Mouse (Mus musculus) adrenal gland, adult 2 months (tissue): ENCODE measurements around the gene Gm17067. TPM values are rescaled to one million over a fixed set of nuclear protein-coding genes. Genes with fewer than 3 reads are reported as not detected.
"Not testable (repeated sequence)": the region's sequence is repeated elsewhere in the genome, so short reads cannot be mapped to it uniquely, and the experiment has no call there.

Experiments used
- DNase-seq: peaks from one replicate; pipeline ENCODE4 v3.0.0; 2021
- long read RNA-seq: library from polyadenylated mRNA; stranded (forward); transcript quantifications from one replicate; pipeline ENCODE4 v2.0.0, GENCODE M21; 2021
- polyA plus RNA-seq: library from polyadenylated mRNA; depleted of rRNA; stranded (reverse); fragments of >200 nt; gene quantifications from 2 replicates; pipeline ENCODE4 v1.2.3, GENCODE M21; 2012; rRNA removed
- total RNA-seq, 2 experiments: library from RNA; stranded (reverse); gene quantifications; 2 replicates each; pipeline ENCODE4 v1.2.3; 2021

The Gm17067 gene
- total RNA-seq (under 1 TPM; 0.17 to 0.26 TPM), polyA plus RNA-seq (not detected in 2 replicates)
- long read RNA-seq, result 0 reads

DNA sequence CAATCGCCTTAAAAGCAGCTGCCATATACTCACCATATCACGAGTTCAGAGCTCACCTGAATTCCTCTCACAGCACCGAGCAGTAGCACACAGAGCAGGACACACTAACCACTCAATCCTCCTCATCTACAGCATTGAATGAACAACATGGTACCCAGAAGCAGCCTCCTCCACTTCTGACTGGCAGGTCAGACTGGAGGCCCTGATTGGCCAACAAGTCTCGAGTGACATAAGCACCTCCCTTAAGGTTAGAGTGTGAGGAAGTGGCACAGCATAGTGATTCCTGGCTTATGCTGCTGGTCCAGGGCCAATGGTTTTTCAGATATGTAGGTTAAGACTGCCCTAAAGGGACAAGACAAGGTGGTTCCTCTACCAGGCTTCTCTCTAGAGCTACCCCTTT lies at the start of gene Gm17067:
TSS of gene Gm17067 (minus strand) at position 101 of the 400 bp plus-strand sequence.
- DNase-seq, result not testable (repeated sequence)

DNA sequence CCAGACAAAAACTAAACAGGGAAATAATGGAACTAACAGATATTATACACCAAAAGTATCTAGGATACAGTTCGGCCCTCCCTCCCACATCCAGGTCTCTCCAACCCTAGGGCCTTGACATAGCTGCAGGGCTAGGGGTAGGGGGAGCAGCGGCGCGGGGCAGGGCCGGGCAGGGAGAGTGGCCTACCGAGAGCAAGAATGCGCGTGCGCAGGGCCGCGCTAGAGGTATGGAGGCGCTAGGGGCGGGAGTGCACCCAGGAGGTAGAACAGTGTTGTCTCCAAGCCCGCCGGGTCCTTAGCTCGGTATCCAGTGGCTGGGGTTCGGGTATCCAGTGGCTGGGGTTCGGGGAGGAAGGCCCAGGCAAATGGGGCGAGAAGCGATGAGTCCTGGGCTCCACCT lies 23.0 kb upstream of the Gm17067 start:
- DNase-seq, result no peak

DNA sequence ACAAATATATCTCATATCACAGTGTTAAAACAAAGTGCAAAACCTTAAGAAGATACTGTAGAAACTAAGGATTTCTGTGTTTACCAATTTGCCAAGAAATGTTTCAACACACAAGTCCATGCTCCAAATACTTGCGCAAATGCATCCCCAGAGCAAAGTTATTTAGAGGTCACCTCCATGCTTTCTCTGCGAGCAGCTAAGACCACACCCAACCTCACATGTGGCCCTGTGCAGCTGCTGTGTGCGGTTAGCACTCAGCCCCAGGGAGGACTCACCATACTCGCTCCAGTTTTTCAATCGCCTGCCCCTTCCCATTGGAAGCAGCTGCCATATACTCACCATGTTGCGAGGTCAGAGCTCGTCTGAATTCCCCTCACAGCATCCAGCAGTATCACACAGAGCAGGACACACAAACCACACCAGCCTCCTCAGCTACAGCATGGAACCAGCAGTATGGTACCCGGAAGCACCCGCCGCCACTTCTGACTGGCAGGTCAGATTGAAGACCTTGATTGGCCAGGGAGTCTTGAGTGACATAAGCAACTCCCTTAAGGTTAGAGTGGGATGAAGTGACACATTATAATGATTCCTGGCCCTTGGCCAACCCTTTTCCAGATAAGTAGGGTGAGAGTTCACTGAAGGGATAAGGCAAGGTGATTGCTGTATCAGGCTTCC lies 11.9 kb upstream of the Gm17067 start:
- DNase-seq, result no peak

DNA sequence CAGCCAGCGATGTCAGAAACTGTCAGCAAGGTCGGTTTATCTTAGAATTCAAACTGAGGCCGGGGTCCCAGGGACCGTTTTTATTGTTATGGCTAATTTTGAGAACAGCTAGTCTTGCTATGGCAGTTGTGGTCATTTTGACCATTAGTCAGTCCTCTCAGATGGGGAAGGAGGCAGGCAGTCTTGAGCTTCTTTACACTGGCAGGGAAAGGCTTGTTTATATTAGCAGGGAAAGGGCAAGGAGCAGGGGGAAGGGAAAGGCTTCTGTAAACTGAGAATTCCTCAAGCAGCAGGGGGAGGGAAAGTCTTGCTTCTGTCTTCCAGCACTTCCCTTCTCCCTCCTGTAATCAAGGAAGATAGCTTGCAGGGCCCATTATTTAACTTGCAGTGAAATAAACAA lies 33.6 kb downstream of the Gm17067 start:
- DNase-seq, result not testable (repeated sequence)

DNA sequence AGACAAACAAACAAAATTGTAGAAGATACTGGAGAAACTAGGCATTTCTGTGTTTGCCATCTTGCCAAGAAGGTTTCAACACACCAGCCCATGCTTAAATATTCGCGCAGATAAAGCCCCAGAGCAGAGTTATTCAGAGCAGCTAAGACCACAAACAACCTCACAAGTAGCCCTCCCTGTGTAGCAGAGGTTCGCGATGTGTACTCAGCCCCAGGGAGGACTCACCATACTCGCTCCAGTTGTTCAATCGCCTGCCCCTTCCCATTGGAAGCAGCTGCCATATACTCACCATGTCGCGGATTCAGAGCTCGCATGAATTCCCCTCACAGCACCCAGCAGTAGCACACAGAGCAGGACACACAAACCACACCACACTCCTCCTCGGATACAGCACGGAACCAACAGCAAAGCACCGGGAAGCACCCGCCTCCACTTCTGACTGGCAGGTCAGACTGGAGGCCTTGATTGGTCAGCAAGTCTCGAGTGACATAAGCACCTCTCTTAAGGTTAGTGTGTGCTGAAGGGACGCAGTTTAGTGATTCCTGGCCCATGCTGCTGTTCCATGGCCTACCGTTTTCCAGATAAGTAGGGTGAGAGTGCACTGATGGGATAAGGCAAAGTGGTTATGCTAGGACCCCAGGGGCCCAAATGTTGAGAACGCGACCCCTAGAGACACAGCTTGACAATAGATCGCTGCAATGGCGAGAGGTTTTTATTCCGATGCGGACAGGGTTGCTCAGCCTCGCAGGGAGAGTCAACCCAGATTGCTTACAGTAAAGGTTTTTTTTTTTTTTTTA lies 34.3 kb downstream of the Gm17067 start, which contains the start of gene Zfp975:
TSS of gene Zfp975 (minus strand) at position 381 of the 797 bp plus-strand sequence.
- DNase-seq, result peak; percentile 93

DNA sequence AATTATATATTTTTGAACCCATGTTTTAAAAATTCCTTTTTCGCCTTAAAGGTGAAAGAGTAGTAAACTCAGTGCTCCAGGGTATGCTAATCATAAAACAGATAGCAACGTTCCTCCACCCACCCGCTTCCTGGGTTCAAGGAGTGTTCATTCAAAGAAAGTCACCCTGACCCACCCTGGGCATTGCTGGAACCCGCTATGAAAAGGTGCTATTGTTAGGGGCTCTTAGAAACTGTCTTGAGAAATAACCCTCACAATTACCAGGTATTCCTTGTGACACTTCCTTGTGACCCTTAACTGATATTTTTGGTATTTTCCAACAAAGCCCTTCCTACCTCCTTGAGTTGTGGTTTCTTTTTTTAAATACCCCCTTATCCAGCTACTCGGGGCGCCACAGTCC lies 46.7 kb downstream of the Gm17067 start:
- not testable (repeated sequence) for DNase-seq

DNA sequence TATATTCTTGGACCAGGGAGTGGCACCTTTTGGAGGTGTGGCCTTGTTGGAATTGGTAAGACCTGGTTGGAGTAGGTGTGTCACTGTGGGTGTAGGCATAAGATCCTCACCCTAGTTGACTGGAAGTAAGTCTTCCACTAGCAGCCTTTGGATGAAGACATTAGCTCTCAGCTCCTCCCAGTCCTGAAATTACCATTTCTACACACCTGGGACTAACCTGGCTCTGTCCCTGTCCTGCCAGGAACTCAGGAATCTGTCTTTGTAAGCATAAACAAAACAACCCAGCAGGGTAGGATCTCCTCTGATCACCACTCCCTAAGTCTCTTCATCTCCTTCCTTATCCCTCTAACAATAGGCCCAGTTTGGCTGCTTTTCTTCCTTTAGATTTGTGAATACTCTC lies 47.2 kb downstream of the Gm17067 start:
- DNase-seq, result not testable (repeated sequence)

DNA sequence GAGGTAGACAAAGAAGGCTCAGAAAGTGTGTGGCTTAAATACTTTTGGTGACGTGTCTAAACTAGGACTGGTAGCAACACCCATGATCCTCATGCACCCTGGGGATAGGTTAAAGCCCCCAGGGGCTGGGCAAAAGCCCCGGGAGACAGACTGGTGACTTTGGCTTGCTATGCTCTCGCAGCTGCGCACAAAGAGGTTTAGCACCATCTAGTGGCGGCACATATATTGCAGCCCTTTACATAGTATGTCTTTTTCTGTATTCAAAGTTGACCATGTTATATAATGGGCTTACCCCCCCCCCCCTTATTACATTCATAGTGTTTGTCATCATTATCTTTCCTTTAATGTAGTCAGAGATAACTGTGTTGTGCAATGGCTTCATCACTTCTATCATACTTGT lies 66.7 kb downstream of the Gm17067 start:
- not testable (repeated sequence) for DNase-seq

Other genes starting within 250 kb of the Gm17067 start
- 10 to 100 TPM; 11.0 to 12.6 TPM for gene Zfp141, start 221.3 kb downstream of the Gm17067 start, total RNA-seq
- 1.6 and 2.3 TPM in 2 replicates for gene Zfp141, start 221.3 kb downstream of the Gm17067 start, polyA plus RNA-seq
- gene Gm21028, start 148.4 kb downstream of the Gm17067 start, total RNA-seq, result not detected
- not detected in 2 replicates for gene Gm21028, start 148.4 kb downstream of the Gm17067 start, polyA plus RNA-seq
- 1 to 10 TPM in 1 of 2 experiments, under 1 TPM in 1; 0.78 to 1.9 TPM for gene Zfp977, start 134.5 kb downstream of the Gm17067 start, total RNA-seq
- gene Zfp977, start 134.5 kb downstream of the Gm17067 start, polyA plus RNA-seq, result not detected in 2 replicates
- gene Zfp976, start 84.4 kb downstream of the Gm17067 start, total RNA-seq, result 1 to 10 TPM; 4.1 to 5.6 TPM
- gene Zfp976, start 84.4 kb downstream of the Gm17067 start, polyA plus RNA-seq, result 0.03 and 0.04 TPM in 2 replicates
- gene Zfp975, start 34.3 kb downstream of the Gm17067 start, total RNA-seq, result 1 to 10 TPM; 4.4 to 4.7 TPM
- gene Zfp975, start 34.3 kb downstream of the Gm17067 start, polyA plus RNA-seq, result 0.10 and 0.11 TPM in 2 replicates
- not detected for gene Vmn2r62, start 66.5 kb upstream of the Gm17067 start, total RNA-seq
- gene Vmn2r62, start 66.5 kb upstream of the Gm17067 start, polyA plus RNA-seq, result not detected in 2 replicates
- gene Gm2381, start 140.2 kb upstream of the Gm17067 start, total RNA-seq, result under 1 TPM; 0.09 to 0.17 TPM
- not detected in 2 replicates for gene Gm2381, start 140.2 kb upstream of the Gm17067 start, polyA plus RNA-seq
- gene Vmn2r63, start 206.8 kb upstream of the Gm17067 start, total RNA-seq, result not detected
- not detected in 2 replicates for gene Vmn2r63, start 206.8 kb upstream of the Gm17067 start, polyA plus RNA-seq